Mouse (Mus musculus) kidney, adult 8-10 months (tissue): ENCODE results near the gene Defb23.

Experiments used
- DNase-seq, 2 experiments: peaks; one replicate each; pipeline ENCODE4 v3.0.0; 2022

The Defb23 gene

GRCm38 (mm10) chr2:152464570-152465150 lies at the start of gene Defb23:
Defb23 (minus strand) TSS chr2:152464620.
- DNase-seq: no peak

DNA sequence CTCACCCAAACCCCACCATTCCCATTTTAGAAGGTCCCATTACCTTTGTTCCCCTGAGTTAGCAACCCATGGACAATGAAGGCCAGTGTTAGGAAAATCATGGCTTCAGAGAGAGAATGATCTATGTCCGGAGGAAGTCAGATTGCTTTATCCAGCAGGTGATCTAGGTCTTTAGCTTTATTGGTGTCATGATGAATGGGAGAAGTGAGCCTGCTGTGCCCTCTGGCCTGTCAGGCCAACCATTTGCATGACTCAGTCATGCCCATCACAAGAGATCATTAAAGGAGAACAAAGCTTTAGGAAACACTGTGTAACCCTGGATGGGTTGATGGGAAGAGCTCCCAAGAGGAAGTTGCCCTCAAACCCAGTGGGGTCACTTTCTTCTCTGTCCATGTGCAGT lies 47.2 kb upstream of the Defb23 start, which contains the start of gene Defb26:
Defb26 (minus strand) TSS at position 101 of the 400 bp plus-strand sequence.
- DNase-seq: no peak

DNA sequence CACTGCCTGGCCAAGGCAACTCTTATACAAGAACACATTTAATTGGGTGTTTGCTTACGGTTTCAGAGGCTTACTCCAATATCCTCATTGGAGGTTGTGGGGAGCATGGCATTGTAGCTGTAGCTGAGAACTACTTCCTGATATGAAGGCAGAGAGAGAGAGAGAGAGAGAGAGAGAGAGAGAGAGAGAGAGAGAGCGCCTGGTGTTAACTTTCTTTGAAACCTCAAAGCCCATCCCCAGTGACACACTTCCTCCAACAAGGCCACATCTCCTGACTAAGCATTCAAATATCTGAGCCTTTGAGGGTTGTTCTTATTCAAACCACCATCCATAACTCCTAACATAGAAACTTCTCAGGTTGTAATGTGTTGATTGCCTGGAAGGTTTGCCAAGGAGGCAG lies 39.5 kb upstream of the Defb23 start:
- no peak for DNase-seq

- no peak for DNase-seq
Observed at GRCm38 (mm10) chr2:152500863-152501229, 36.4 kb upstream of the Defb23 start.

DNA sequence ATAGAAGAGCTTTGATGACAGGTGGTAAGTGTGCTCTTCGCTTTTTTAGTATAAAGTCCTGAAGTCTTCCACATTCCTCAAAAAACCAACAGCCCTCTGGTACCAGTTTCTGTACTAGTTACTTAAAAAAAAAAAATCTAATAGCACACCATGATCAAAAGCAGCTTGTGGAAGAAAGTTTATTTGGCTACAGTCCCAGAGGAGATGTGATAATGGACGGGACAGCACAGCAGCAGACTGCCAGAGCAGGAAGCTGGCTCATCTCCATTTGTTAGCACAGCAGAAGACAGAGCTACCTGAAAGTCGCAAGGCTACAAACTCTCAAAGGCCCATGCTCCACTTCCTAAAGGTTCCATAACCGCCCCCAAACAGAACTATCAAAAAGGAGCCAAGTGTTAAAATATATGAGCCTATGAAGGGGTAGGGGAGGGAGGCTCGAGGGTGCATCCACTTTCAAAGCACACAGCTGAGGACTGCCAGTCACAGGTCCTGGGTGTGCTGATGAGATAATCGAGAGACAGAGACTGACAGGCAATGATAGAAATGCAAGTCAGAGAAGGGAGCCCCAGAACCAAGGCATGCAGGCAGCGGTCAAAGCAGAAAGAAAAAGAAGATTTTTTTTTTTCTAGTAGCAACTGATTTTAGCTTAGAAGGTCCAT lies 35.9 kb upstream of the Defb23 start:
- DNase-seq: no peak

DNA sequence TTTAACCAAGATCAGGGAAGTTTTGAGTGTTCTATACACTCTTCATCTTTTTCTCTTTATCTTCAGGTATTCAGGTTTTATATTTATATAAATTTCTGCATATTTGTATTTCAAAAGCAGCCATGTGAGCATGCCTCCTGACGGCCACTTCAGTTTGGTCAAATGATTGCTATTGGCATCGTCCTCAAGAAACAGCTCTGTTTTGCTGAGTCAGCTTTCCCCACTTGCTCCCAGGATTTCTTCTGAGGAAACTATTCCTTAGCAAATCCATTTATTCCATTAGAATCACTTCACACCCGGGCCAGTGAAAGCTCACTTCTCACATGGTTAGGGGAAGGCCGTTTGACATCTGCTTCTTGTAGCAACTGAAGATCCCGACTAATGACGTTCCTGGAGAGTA lies 33.6 kb upstream of the Defb23 start:
- no peak for DNase-seq

DNA sequence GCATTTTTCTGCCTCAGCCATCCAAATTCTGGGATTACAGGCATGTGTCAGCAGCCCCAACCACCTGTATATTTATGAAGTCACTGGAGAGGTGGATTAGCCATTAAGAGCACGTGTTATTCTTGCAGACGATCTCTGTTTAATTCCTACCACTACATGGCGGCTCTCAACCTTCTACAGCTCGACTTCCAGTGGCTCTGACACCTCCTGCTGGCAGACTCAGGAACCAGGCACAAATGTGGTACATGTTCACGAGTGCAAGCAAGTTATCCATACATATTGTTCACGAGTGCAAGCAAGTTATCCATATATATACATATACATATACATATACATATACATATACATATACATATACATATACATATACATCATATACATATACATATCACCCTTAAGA lies 28.7 kb upstream of the Defb23 start:
- no peak for DNase-seq

DNA sequence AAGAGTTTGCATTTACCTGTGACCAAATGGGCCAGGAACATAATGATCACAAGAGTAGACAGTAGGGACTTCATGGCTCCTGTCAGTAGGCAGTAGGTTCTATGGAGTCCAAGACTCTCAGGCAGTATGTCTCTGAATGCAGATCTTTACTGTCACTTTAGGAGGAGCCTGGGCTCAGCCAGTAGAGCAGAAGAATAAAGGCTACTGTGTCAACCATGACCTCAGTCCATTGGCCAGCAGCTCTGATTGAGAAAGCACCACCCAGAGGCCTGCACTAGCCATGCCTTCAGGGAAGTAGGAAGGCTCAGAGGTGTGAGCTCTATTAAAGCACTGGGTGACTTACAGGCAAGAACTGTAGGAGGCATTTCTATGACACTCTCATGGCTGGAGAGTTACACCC lies 25.6 kb upstream of the Defb23 start, which contains the start of gene Defb22:
Defb22 (minus strand) TSS at position 101 of the 400 bp plus-strand sequence.
- DNase-seq: no peak

- DNase-seq: no peak
Observed at GRCm38 (mm10) chr2:152487024-152487423, 22.6 kb upstream of the Defb23 start.

DNA sequence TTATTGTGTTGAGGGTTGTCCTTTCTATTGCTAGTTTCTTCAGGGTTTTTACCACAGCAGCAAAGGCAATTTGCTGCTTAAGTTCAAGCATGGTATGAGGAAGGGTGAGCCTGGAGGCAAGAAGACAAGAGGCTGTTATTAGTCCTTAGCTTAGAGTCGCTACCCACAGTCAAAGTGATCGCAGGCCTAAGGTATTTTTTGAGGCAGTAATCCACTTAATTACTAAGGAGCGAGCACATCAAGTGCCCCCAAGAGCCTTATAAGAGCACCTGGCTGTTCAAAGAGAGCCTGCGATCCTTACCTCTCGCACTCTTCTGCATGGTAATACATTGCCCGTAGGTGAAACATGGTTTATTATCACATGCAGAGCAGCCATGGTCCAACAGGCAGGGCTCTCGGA lies 17.3 kb upstream of the Defb23 start:
- no peak for DNase-seq

DNA sequence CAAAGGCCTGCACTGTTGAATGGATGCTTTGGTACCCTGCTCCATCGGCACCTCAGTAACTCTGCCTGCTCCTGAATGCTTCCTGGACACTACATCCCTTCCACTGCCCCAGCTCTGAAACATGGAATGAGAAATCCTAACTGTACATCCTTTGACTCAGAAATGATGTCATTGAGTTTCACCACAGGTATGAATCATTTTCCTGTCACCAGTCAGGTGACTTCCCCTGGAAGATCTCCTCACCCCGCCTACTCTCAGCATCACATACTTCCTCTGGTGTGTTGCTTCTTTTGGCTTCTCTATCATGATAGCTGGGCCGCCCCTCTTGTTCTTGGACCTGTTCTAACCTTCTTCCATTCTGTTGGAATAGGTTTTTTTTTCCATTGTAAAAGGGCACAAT lies 16.5 kb upstream of the Defb23 start:
- DNase-seq: no peak

- no peak for DNase-seq
Observed at GRCm38 (mm10) chr2:152476763-152477162, 12.3 kb upstream of the Defb23 start, which contains the start of gene Defb20. Defb20 (plus strand) TSS chr2:152477063.

- DNase-seq: peak; percentile 9 to 29
Observed at GRCm38 (mm10) chr2:152472434-152472833, 8.0 kb upstream of the Defb23 start.

DNA sequence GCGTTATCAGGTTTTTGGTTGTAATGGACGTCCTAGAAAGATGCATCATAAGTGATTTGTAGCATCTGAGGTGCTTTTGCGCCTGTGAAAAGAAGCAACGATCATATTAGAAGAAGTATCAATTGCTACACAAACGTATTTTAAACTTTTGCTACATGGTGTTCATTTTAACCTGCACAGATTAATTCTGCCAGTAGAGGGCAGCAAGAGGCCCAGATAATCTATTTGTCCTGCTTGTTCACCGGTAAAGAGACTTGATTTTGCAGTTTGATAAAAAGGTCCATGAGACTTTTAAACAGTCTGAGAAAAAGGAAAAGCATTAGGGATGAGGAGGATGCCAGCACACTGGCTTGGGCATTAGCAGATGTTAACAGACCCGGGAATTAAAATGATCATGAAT lies 6.6 kb upstream of the Defb23 start:
- peak; percentile 36 to 67 for DNase-seq

DNA sequence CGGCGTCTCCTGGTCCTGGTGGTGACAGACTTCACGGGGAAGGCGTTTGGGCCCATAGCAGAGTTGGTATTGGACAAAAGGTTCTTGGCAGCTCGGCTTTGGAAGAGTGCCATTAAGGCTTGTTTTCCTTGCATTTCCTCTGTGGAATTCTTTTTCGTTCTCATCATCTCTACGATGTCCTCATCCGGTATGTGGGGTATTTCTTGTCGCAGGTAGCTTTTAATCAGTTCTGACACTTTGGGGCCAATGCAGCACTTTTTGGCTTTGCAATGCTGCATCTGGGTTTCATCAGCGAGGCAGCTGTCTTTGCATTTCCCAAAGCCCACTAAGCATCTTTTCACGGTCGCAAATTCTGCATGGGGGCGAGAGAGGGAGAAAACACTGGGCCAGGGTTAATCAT lies 5.2 kb downstream of the Defb23 start:
- no peak for DNase-seq

DNA sequence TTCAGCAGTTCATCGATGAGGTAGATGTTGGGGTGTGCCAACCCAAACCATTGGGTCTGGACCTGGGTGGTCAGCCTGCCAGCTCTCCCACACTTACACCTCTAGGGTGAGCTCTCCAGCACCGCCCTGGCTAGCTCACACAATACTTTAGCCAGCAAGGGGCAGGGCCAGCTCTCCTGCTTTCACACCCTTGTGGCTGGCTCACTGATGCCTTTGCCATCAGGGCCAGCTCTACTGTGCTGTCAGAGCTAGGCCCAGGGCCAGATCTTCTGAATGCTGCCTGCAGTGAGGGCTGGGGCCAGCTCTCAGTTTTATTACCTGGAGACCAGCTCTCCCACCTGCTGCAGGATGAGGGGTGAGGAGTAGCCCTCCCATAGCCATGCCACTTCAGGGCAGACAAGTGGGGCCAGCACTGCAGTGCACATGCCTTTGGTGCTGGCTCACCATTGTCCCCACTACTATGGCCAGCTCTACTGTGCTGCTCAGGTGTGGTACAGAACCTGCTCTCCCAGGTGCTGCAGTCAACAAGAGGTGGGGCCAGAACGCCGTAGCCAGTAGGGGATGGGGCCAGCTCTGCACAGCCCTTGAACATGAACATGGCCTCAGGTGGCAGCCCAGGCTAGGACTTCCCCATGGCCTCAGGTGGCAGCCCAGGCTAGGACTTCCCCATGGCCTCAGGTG lies 12.2 kb downstream of the Defb23 start:
- no peak for DNase-seq

DNA sequence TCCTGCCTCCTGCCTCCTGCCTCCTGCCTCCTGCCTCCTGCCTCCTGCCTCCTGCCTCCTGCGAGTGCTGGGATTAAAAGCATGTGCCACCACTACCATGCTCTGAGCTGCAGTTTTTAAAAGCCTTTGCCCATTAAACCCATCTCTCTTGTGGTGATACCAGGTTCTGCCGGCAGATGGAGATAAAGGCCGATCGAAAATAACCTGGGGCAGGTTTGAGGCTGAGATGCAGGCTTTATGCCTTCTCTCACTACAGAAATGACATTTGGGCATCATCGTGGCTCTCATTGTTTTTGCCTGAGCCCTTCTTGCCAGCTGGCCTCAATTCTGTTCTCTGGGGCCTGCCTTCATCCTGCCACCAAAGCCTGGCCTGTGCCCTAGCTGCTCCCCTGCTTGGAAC lies 14.2 kb downstream of the Defb23 start:
- DNase-seq: peak; percentile 31 to 80

DNA sequence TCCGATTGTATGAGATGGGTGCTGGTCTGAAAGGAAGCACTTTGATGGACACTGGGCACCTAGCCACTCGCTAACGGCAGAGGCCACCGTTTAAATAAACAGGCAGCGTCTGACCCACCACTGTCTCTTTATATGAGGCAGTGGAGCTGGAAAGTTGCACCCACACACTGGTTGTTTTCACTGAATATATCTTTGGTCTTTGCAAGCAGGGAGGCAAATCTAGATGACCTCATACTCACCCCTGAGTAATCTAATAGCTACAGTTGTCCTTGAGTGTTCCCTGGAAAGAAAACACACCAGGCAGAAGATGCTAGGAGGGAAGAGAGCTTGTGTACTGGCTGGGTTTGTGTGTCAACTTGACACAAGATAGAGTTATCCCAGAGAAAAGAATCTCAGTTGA lies 17.0 kb downstream of the Defb23 start:
- no peak for DNase-seq

GRCm38 (mm10) chr2:152446642-152447041 lies 17.8 kb downstream of the Defb23 start:
- no peak for DNase-seq

DNA sequence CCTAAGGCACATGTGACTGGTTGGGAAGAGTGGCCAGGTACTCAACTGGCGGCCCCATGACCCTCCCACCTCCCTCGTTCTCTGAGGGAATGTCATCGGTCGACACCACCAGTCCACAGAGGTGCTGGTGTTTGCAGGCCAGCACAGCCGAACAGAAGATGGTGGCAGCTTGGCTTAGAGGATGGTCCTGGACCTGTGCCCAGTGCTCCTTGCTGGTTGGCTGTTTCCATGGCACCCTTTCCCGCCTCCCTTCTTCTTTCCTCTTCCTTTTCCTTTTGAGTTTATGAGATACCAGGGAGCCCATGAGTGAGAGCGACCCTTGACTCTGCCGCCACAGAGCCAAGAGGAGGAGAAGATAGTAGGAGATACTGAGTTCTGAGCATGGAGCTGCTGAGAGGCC lies 21.1 kb downstream of the Defb23 start:
- no peak for DNase-seq

GRCm38 (mm10) chr2:152442322-152442721 lies 22.1 kb downstream of the Defb23 start:
- DNase-seq: no peak

GRCm38 (mm10) chr2:152439833-152440232 lies 24.6 kb downstream of the Defb23 start:
- no peak for DNase-seq

DNA sequence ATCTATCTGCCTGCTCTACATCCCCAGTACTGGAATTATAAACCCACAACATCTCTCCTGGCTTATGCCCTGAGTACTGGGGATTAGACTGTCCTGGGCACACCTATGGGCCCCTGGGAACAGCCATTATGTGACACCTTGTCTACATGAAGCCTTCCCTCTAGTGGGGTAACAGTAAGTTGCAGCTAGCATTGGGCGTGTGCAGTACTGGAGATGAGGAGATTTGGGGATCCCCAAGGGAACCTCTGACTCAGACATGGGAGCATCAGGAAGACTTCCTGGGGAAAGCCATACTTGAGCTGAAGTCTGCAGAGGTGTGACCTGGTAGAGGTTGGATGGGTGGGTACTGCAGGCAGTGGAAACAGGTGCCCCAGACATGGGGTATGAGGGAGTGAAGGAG lies 25.5 kb downstream of the Defb23 start:
- DNase-seq: no peak
